ENCODE assay signal across 10 mouse cellular contexts in genomic region chr16:20701729-20702521, GRCm38 (mm10). TPM values are rescaled to one million over a fixed set of nuclear protein-coding genes. Genes with fewer than 3 reads are reported as not detected.
DNase-seq lines count a peak whose midpoint lies in the region; ATAC-seq and TF ChIP-seq lines count a peak whose summit lies in the region.
"Had no signal": no experiment of that assay in that cellular context is flagged by ENCODE, and none has a peak within 500 bp of the region (broad histone marks: within the 10 kb centered on the region; RNA-seq: fewer than 3 reads in every experiment).

No protein-coding gene starts in this region.

- peaks cover 9% of the 10 kb centered on the region; the same call in 1 of the 2 replicates for H3K36me3 ChIP-seq in heart, embryonic 15.5 days
- H3K36me3 ChIP-seq in hindbrain, embryonic 14.5 days (replicated peaks; ENCODE audit: control insufficient read depth, insufficient read depth): peaks cover 56% of the 10 kb centered on the region
- H3K36me3 ChIP-seq in midbrain, postnatal 0 days (ENCODE audit: insufficient read depth, low read length): peaks cover 25% of the 10 kb centered on the region

- TF ChIP-seq POLR2A in cortical plate, adult 2 months (IDR thresholded peaks at IDR 0.05; ENCODE audit: extremely low read depth, insufficient read depth, low read length): no peak; the same call in 1 of the 2 replicates

- H3K9me3 ChIP-seq in heart, embryonic 15.5 days (replicated peaks): no peaks in the 10 kb centered on the region
- no peaks in the 10 kb centered on the region for H3K9me3 ChIP-seq in hindbrain, embryonic 14.5 days (ENCODE audit: control insufficient read depth, low read length)
- no peaks in the 10 kb centered on the region for H3K9me3 ChIP-seq in midbrain, postnatal 0 days (ENCODE audit: low read length)

- peak overlapping the region; percentile 40 for H3K9ac ChIP-seq in heart, embryonic 15.5 days
- no peak overlapping the region for H3K9ac ChIP-seq in hindbrain, embryonic 14.5 days
- 0 out of 2 replicates have a peak overlapping the region, but pooled peaks have one; percentile 33 for H3K9ac ChIP-seq in midbrain, postnatal 0 days (replicated peaks; ENCODE audit: low read length, poor library complexity, severe bottlenecking)

- H3K4me2 ChIP-seq in heart, embryonic 15.5 days: peak overlapping the region; percentile 13; the same call in 1 of the 2 replicates
- H3K4me2 ChIP-seq in hindbrain, embryonic 14.5 days (replicated peaks): no peak overlapping the region
- no peak overlapping the region for H3K4me2 ChIP-seq in midbrain, postnatal 0 days (ENCODE audit: low read depth, low read length, poor library complexity, severe bottlenecking)

- no peak overlapping the region for H3K27ac ChIP-seq in heart, embryonic 15.5 days
- 0 out of 2 replicates have a peak overlapping the region, but pooled peaks have one; percentile 43 for H3K27ac ChIP-seq in cortical plate, adult 2 months (ENCODE audit: insufficient read depth, low read length)
- H3K27ac ChIP-seq in hindbrain, embryonic 14.5 days: peak overlapping the region; percentile 34; the same call in 1 of the 2 replicates
- H3K27ac ChIP-seq in midbrain, postnatal 0 days (ENCODE audit: low read depth, low read length): peak overlapping the region; percentile 38

- H3K27me3 ChIP-seq in heart, embryonic 15.5 days: no peaks in the 10 kb centered on the region
- no peaks in the 10 kb centered on the region for H3K27me3 ChIP-seq in hindbrain, embryonic 14.5 days (ENCODE audit: control insufficient read depth, insufficient read depth, low read length)
- no peaks in the 10 kb centered on the region for H3K27me3 ChIP-seq in midbrain, postnatal 0 days (ENCODE audit: insufficient read depth, low read length)
- H3K27me3 ChIP-seq: Patski had no signal

- peaks cover 15% of the 10 kb centered on the region for H3K4me1 ChIP-seq in heart, embryonic 15.5 days (replicated peaks)
- H3K4me1 ChIP-seq in cortical plate, adult 2 months (ENCODE audit: control insufficient read depth, insufficient read depth, low read length): 0 out of 2 replicates have a peak, but pooled peaks cover 2% of the 10 kb centered on the region
- H3K4me1 ChIP-seq in hindbrain, embryonic 14.5 days (replicated peaks; ENCODE audit: control insufficient read depth, insufficient read depth, low read length): peaks cover 19% of the 10 kb centered on the region
- H3K4me1 ChIP-seq in midbrain, postnatal 0 days (ENCODE audit: insufficient read depth, low read length): peaks cover 5% of the 10 kb centered on the region; the same call in 1 of the 2 replicates

- intact Hi-C loops in heart, postnatal 14 days (cut with DNase I): no loop called here

- WGBS in heart, embryonic 15.5 days: 41% methylated on average over 12 of the region's 12 CpGs
- WGBS in hindbrain, embryonic 14.5 days: 16% methylated on average over 12 of the region's 12 CpGs
- 16% methylated on average over 12 of the region's 12 CpGs for WGBS in midbrain, postnatal 0 days

- no peak for DNase-seq in heart, postnatal 14 days
- no peak for DNase-seq in hindbrain, embryonic 14.5 days (ENCODE audit: low spot score)
- no peak for DNase-seq in midbrain, postnatal 0 days (ENCODE audit: low spot score)
- DNase-seq in left cerebral cortex, adult 11 months (ENCODE audit: low spot score): no peak
- no peak for DNase-seq in right cerebral cortex, postnatal 4 days
- DNase-seq in layer of hippocampus, adult 9-10 months (ENCODE audit: low spot score): no peak

- TF ChIP-seq CTCF in cortical plate, adult 2 months (IDR thresholded peaks at IDR 0.05; ENCODE audit: extremely low read depth, insufficient read depth, low read length): no peak
- TF ChIP-seq CTCF in midbrain, postnatal 0 days (IDR thresholded peaks at IDR 0.05): no peak

- H3K4me3 ChIP-seq in heart, embryonic 15.5 days: no peak overlapping the region
- H3K4me3 ChIP-seq in cortical plate, adult 2 months (ENCODE audit: insufficient read depth, low read length): no peak overlapping the region
- no peak overlapping the region for H3K4me3 ChIP-seq in hindbrain, embryonic 14.5 days (replicated peaks; ENCODE audit: low read length)
- H3K4me3 ChIP-seq in midbrain, postnatal 0 days (ENCODE audit: low read depth, low read length): no peak overlapping the region

- no peak for ATAC-seq in heart, embryonic 15.5 days (replicated peaks; ENCODE audit: insufficient number of reproducible peaks, insufficient read depth, low FRiP score, low read depth)
- ATAC-seq in hindbrain, embryonic 14.5 days (ENCODE audit: low FRiP score): peak; percentile 24; the same call in 1 of the 2 replicates
- peak; percentile 7; the same call in 1 of the 2 replicates for ATAC-seq in midbrain, postnatal 0 days (ENCODE audit: low FRiP score)

RNA-seq across cellular contexts. Expression of gene Fam131a, which starts 8.9 kb away (rescaled TPM):
- 7.1 and 9.0 TPM in 2 replicates for polyA plus RNA-seq in heart, embryonic 15.5 days (2015; fragmentation: Nextera tagmentation; extraction: Ambion mirVana)
- total RNA-seq in heart, postnatal 14 days (2021): 10 to 100 TPM; 26.6 to 29.8 TPM
- 316 and 358 TPM in 2 replicates for polyA plus RNA-seq in cortical plate, adult 2 months (2012; rRNA removed)
- polyA plus RNA-seq in hindbrain, embryonic 14.5 days (2014; fragmentation: Nextera tagmentation; extraction: Ambion mirVana): 41.8 and 44.2 TPM in 2 replicates
- total RNA-seq in midbrain, postnatal 0 days (2014; rRNA removed): 152 and 173 TPM in 2 replicates
- polyA plus RNA-seq in midbrain, postnatal 0 days (2015; fragmentation: Nextera tagmentation; extraction: Ambion mirVana): 70.9 and 75.9 TPM in 2 replicates

RNA-seq across cellular contexts. Expression of gene Polr2h, which starts 15.5 kb away (rescaled TPM):
- polyA plus RNA-seq in heart, embryonic 15.5 days (2015; fragmentation: Nextera tagmentation; extraction: Ambion mirVana): 41.0 and 54.5 TPM in 2 replicates
- total RNA-seq in heart, postnatal 14 days (2021): 10 to 100 TPM; 10.2 TPM
- 52.5 and 53.1 TPM in 2 replicates for polyA plus RNA-seq in cortical plate, adult 2 months (2012; rRNA removed)
- polyA plus RNA-seq in hindbrain, embryonic 14.5 days (2014; fragmentation: Nextera tagmentation; extraction: Ambion mirVana): 93.2 and 95.9 TPM in 2 replicates
- total RNA-seq in midbrain, postnatal 0 days (2014; rRNA removed): 40.0 and 40.3 TPM in 2 replicates
- 72.3 and 84.6 TPM in 2 replicates for polyA plus RNA-seq in midbrain, postnatal 0 days (2015; fragmentation: Nextera tagmentation; extraction: Ambion mirVana)

RNA-seq across cellular contexts. Expression of gene Clcn2, which starts 15.6 kb away (rescaled TPM):
- 3.8 and 6.5 TPM in 2 replicates for polyA plus RNA-seq in heart, embryonic 15.5 days (2015; fragmentation: Nextera tagmentation; extraction: Ambion mirVana)
- total RNA-seq in heart, postnatal 14 days (2021): 1 to 10 TPM; 2.2 to 2.4 TPM
- polyA plus RNA-seq in cortical plate, adult 2 months (2012; rRNA removed): 122 and 132 TPM in 2 replicates
- 28.7 and 32.1 TPM in 2 replicates for polyA plus RNA-seq in hindbrain, embryonic 14.5 days (2014; fragmentation: Nextera tagmentation; extraction: Ambion mirVana)
- 61.9 and 69.4 TPM in 2 replicates for total RNA-seq in midbrain, postnatal 0 days (2014; rRNA removed)
- polyA plus RNA-seq in midbrain, postnatal 0 days (2015; fragmentation: Nextera tagmentation; extraction: Ambion mirVana): 21.1 and 21.9 TPM in 2 replicates

RNA-seq across cellular contexts. Expression of gene Chrd, which starts 31.0 kb away (rescaled TPM):
- 1.1 and 2.2 TPM in 2 replicates for polyA plus RNA-seq in heart, embryonic 15.5 days (2015; fragmentation: Nextera tagmentation; extraction: Ambion mirVana)
- total RNA-seq in heart, postnatal 14 days (2021): 1 to 10 TPM; 2.4 to 2.5 TPM
- polyA plus RNA-seq in cortical plate, adult 2 months (2012; rRNA removed): 71.8 and 94.6 TPM in 2 replicates
- 5.4 and 7.3 TPM in 2 replicates for polyA plus RNA-seq in hindbrain, embryonic 14.5 days (2014; fragmentation: Nextera tagmentation; extraction: Ambion mirVana)
- 17.1 and 18.1 TPM in 2 replicates for total RNA-seq in midbrain, postnatal 0 days (2014; rRNA removed)
- polyA plus RNA-seq in midbrain, postnatal 0 days (2015; fragmentation: Nextera tagmentation; extraction: Ambion mirVana): 4.1 TPM in 2 replicates
- total RNA-seq: megakaryocyte, adult 5-6 weeks had no signal

RNA-seq across cellular contexts. Expression of gene Thpo, which starts 32.4 kb away (rescaled TPM):
- 0.08 and 0.34 TPM in 2 replicates for polyA plus RNA-seq in heart, embryonic 15.5 days (2015; fragmentation: Nextera tagmentation; extraction: Ambion mirVana)
- under 1 TPM; 0.15 to 0.36 TPM for total RNA-seq in heart, postnatal 14 days (2021)
- polyA plus RNA-seq in cortical plate, adult 2 months (2012; rRNA removed): 20.6 and 27.1 TPM in 2 replicates
- 0.86 and 1.2 TPM in 2 replicates for polyA plus RNA-seq in hindbrain, embryonic 14.5 days (2014; fragmentation: Nextera tagmentation; extraction: Ambion mirVana)
- 0.71 and 1.8 TPM in 2 replicates for total RNA-seq in midbrain, postnatal 0 days (2014; rRNA removed)
- 0.76 and 0.81 TPM in 2 replicates for polyA plus RNA-seq in midbrain, postnatal 0 days (2015; fragmentation: Nextera tagmentation; extraction: Ambion mirVana)
- total RNA-seq: megakaryocyte, adult 5-6 weeks had no signal
